Mouse (Mus musculus) lung, adult 10 weeks (tissue): Measurements from ENCODE around the gene Zan. TPM values are rescaled to one million over a fixed set of nuclear protein-coding genes. Genes with fewer than 3 reads are reported as not detected.

ENCODE experiments used
- polyA plus RNA-seq: library from polyadenylated mRNA; stranded (reverse); fragments of 350-450 nt; fragmentation: Illumina TruSeq; extraction: RNeasy Lipid Tissue Mini Kit (QIAGEN cat#74804); gene quantifications from one replicate; pipeline ENCODE4 v1.2.3, GENCODE M21; 2014; ENCODE audit warnings: low read depth, low replicate concordance; ENCODE audit not compliant: insufficient read depth

The Zan gene
- 0.04 TPM for polyA plus RNA-seq

GRCm38 (mm10) chr5:137476964-137477363, at the start of gene Zan:
Gene Zan, minus strand, starts transcription at chr5:137477064.

GRCm38 (mm10) chr5:137518436-137518835, 41.6 kb upstream of the Zan start, which contains the start of gene Gigyf1:
Gene Gigyf1, plus strand, starts transcription at chr5:137518548.

GRCm38 (mm10) chr5:137501709-137502666, 25.1 kb upstream of the Zan start, which contains the start of gene Pop7:
Gene Pop7, minus strand, starts transcription at chr5:137502518.

GRCm38 (mm10) chr5:137349384-137350204, 127.3 kb downstream of the Zan start, which contains the start of gene Ephb4:
Gene Ephb4, plus strand, starts transcription at chr5:137350109.

GRCm38 (mm10) chr5:137333512-137334174, 143.2 kb downstream of the Zan start, which contains the start of gene Slc12a9:
Gene Slc12a9, minus strand, starts transcription at chr5:137333597.

Other genes starting within 250 kb of the Zan start
- gene Ache, start 189.5 kb downstream of the Zan start, polyA plus RNA-seq, result 0.51 TPM
- 5.1 TPM for gene Ufsp1, start 182.4 kb downstream of the Zan start, polyA plus RNA-seq
- 63.0 TPM for gene Srrt, start 169.4 kb downstream of the Zan start, polyA plus RNA-seq
- 20.4 TPM for gene Trip6, start 162.7 kb downstream of the Zan start, polyA plus RNA-seq
- gene Slc12a9, start 143.5 kb downstream of the Zan start, polyA plus RNA-seq, result 6.6 TPM
- 37.0 TPM for gene Ephb4, start 127.0 kb downstream of the Zan start, polyA plus RNA-seq
- 19.3 TPM for gene Pop7, start 25.5 kb upstream of the Zan start, polyA plus RNA-seq
- 8.9 TPM for gene Gigyf1, start 41.5 kb upstream of the Zan start, polyA plus RNA-seq
- not detected for gene Epo, start 56.2 kb upstream of the Zan start, polyA plus RNA-seq
- 420 TPM for gene Gnb2, start 56.4 kb upstream of the Zan start, polyA plus RNA-seq
- gene Actl6b, start 76.5 kb upstream of the Zan start, polyA plus RNA-seq, result not detected
- not detected for gene Tfr2, start 92.8 kb upstream of the Zan start, polyA plus RNA-seq
- 19.9 TPM for gene Mospd3, start 124.0 kb upstream of the Zan start, polyA plus RNA-seq
- 121 TPM for gene Pcolce, start 136.7 kb upstream of the Zan start, polyA plus RNA-seq
- gene Fbxo24, start 151.9 kb upstream of the Zan start, polyA plus RNA-seq, result 1.0 TPM
- gene Lrch4, start 152.1 kb upstream of the Zan start, polyA plus RNA-seq, result 21.1 TPM
- 9.9 TPM for gene Gm20605, start 152.1 kb upstream of the Zan start, polyA plus RNA-seq
- 19.7 TPM for gene Sap25, start 164.3 kb upstream of the Zan start, polyA plus RNA-seq
- gene Irs3, start 168.7 kb upstream of the Zan start, polyA plus RNA-seq, result 2.0 TPM
- gene Agfg2, start 207.7 kb upstream of the Zan start, polyA plus RNA-seq, result 9.6 TPM